Mouse (Mus musculus) embryonic facial prominence, embryonic 12.5 days (tissue): ENCODE measurements around the gene Itga9. TPM values are rescaled to one million over a fixed set of nuclear protein-coding genes. Genes with fewer than 3 reads are reported as not detected.

Experiments used
- ATAC-seq: fragments of 200-750 bp; cut with Nextera tagmentation; 2 replicates; pipeline ENCODE4 v1.8.0; 2017; ENCODE audit not compliant: insufficient number of reproducible peaks, insufficient read depth, low FRiP score, low TSS enrichment
- H3K27ac ChIP-seq: fragments of 300-500 bp; sonication (generic); 2 replicates; pipeline ENCODE4 v1.5.1; 2016; ENCODE audit warnings: mild to moderate bottlenecking
- H3K27me3 ChIP-seq: fragments of 300-500 bp; sonication (generic); 2 replicates; pipeline ENCODE4 v1.6.1; 2016; ENCODE audit warnings: mild to moderate bottlenecking, moderate library complexity
- H3K36me3 ChIP-seq: fragments of 300-500 bp; sonication (generic); 2 replicates; pipeline ENCODE4 v1.6.1; 2016; ENCODE audit warnings: mild to moderate bottlenecking
- H3K4me1 ChIP-seq: fragments of 300-500 bp; sonication (generic); 2 replicates; pipeline ENCODE4 v1.6.1; 2016
- H3K4me2 ChIP-seq: fragments of 300-500 bp; sonication (generic); replicated peaks from 2 replicates; pipeline ENCODE4 v1.6.1; 2016; ENCODE audit warnings: mild to moderate bottlenecking, moderate library complexity
- H3K4me3 ChIP-seq: fragments of 300-500 bp; sonication (generic); 2 replicates; pipeline ENCODE4 v1.5.1; 2016; ENCODE audit warnings: mild to moderate bottlenecking
- H3K9ac ChIP-seq: fragments of 300-500 bp; sonication (generic); 2 replicates; pipeline ENCODE4 v1.6.1; 2016; ENCODE audit warnings: mild to moderate bottlenecking, moderate library complexity
- H3K9me3 ChIP-seq: fragments of 300-500 bp; sonication (generic); 2 replicates; pipeline ENCODE4 v1.6.1; 2016; ENCODE audit warnings: mild to moderate bottlenecking, moderate library complexity
- WGBS: fragments of 180-500 bp; shearing (Covaris S2); methylation state at CpG from one replicate; pipeline ENCODE4 v1.1.7; 2016; 5-methylcytosine and 5-hydroxymethylcytosine counted together
- polyA plus RNA-seq: library from polyadenylated mRNA; unstranded; fragments of >200 nt; fragmentation: Nextera tagmentation; extraction: Ambion mirVana; gene quantifications from 2 replicates; pipeline ENCODE4 v1.2.1, GENCODE M21; 2016

The Itga9 gene
- polyA plus RNA-seq, 1 experiment from 2014 or later: 18.7 TPM

DNA sequence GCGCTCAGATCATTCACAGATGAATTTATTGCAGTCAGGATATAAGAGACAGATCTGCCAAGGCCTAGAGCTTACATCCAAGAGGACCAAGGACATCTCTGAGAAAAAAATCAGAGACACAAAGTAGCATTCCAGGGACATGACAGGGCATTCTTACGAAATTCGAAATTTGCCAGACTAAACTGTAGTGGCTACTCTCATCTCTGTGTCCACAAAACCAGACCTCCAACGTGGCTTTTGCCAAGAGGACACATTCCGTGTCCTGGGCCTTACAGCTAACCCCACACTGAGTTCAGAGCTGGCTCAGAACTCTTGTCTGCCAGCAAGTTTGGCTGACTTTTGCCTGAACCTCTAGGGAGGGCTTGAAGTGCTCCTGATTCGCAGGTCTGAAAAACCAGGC lies 279.3 kb downstream of the Itga9 start:
- Histone ChIP-seq H3K36me3 (no peaks in the 10 kb centered on the region), H3K9me3 (no peaks in the 10 kb centered on the region), H3K27ac (no peak overlapping the region; the same call in 1 of the 2 replicates), H3K4me2 (no peak overlapping the region), H3K4me3 (no peak overlapping the region), H3K9ac (no peak overlapping the region), H3K27me3 (no peaks in the 10 kb centered on the region), H3K4me1 (peaks cover 16% of the 10 kb centered on the region)
- 71% methylated on average over 6 of the region's 6 CpGs for WGBS
- ATAC-seq: no peak

DNA sequence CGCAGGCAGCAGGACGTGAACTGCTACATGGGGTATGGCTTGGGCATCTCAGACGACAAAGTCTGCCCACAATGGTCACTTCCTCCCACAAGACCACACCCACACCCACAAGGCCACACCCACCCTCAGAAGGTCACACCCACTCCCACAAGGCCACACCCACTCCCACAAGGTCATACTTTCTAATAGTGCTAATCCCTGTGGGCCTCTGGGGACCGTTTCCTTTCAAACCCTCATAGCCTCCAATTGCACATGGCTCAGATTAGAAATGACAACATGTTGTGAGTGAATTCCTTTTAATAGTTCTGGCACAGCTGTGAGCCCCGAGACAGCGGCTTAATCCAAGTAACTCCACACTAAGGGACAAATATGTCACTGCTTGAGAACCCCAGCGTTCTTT lies 280.7 kb downstream of the Itga9 start:
- Histone ChIP-seq H3K9me3 (no peaks in the 10 kb centered on the region), H3K4me3 (no peak overlapping the region), H3K9ac (no peak overlapping the region), H3K27me3 (no peaks in the 10 kb centered on the region), H3K4me2 (no peak overlapping the region), H3K27ac (no peak overlapping the region), H3K4me1 (peaks cover 30% of the 10 kb centered on the region), H3K36me3 (no peaks in the 10 kb centered on the region)
- WGBS: 85% methylated on average over 7 of the region's 7 CpGs
- no peak for ATAC-seq

DNA sequence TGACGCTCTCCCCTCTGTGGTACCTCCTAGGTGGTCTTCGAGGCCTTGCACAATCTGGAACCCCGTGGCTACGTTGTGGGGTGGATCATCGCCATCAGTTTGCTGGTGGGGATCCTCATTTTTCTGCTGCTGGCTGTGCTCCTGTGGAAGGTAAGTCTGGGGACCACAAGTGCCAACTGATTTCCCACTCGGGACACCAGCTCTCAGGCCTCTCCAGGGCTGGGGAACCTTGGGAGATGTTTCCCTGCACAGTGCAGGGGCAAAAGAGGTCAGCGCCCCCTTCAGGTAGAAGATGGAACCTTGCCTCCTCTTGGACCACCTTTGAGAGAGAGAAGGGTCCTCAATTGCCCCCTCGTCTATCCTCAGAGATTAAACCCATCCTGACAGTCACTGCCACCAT lies 281.2 kb downstream of the Itga9 start:
- Histone ChIP-seq H3K36me3 (no peaks in the 10 kb centered on the region), H3K27me3 (no peaks in the 10 kb centered on the region), H3K4me3 (no peak overlapping the region), H3K9ac (no peak overlapping the region), H3K27ac (no peak overlapping the region), H3K4me1 (peaks cover 34% of the 10 kb centered on the region), H3K9me3 (no peaks in the 10 kb centered on the region), H3K4me2 (no peak overlapping the region)
- no peak for ATAC-seq
- WGBS: 95% methylated on average over 8 of the region's 8 CpGs

DNA sequence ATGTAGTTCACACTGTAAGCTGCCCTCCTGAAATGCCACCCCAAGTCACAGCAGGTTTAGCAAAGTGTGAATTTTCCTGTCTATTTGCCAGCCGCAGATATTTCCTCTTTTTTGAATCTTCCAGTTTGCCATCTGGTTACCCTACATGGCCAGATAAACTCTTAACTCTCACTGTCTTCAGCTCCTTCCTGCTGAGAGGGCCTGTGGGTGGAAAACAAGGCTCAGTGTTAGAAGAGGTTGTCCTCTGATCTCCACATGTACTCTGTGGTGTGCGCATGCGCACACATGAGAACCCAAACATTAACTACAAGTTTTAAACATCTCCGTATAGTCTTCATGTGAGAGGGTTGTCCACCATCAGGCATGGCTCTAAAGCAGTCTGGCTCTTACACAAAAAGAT lies 283.7 kb downstream of the Itga9 start:
- H3K9ac ChIP-seq: no peak overlapping the region
- no peak for ATAC-seq
- H3K27me3 ChIP-seq: no peaks in the 10 kb centered on the region
- peaks cover 34% of the 10 kb centered on the region for H3K4me1 ChIP-seq
- H3K9me3 ChIP-seq: no peaks in the 10 kb centered on the region
- 0 out of 2 replicates have a peak overlapping the region, but pooled peaks have one; percentile 23 for H3K27ac ChIP-seq
- 90% methylated on average over 4 of the region's 4 CpGs for WGBS
- H3K4me3 ChIP-seq: no peak overlapping the region
- no peaks in the 10 kb centered on the region for H3K36me3 ChIP-seq
- H3K4me2 ChIP-seq: no peak overlapping the region

DNA sequence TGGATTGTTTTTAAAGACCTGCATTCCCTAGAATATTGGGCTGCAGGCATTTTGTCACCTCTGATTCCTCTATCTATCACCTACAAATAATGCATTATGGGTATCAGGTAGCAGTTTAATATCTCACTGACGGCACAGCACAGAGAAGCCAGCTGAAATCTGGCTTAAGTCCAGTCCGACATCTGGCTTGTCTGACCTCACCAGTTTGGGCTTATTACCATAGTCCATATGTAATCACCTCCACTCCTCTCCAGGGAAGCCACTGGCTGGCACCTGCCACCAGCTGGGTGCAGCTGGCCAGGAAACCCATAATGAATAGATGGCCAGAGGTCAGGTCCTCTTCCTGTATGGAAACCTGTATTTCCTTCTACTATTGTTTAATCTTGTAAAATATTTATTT lies 284.2 kb downstream of the Itga9 start:
- no peak overlapping the region for H3K4me3 ChIP-seq
- H3K9ac ChIP-seq: no peak overlapping the region
- peak overlapping the region; percentile 77; the same call in 1 of the 2 replicates for H3K27ac ChIP-seq
- no peaks in the 10 kb centered on the region for H3K27me3 ChIP-seq
- H3K4me2 ChIP-seq: no peak overlapping the region
- peaks cover 34% of the 10 kb centered on the region for H3K4me1 ChIP-seq
- ATAC-seq: no peak
- H3K9me3 ChIP-seq: no peaks in the 10 kb centered on the region
- 39% methylated on average over 2 of the region's 2 CpGs for WGBS
- H3K36me3 ChIP-seq: no peaks in the 10 kb centered on the region

DNA sequence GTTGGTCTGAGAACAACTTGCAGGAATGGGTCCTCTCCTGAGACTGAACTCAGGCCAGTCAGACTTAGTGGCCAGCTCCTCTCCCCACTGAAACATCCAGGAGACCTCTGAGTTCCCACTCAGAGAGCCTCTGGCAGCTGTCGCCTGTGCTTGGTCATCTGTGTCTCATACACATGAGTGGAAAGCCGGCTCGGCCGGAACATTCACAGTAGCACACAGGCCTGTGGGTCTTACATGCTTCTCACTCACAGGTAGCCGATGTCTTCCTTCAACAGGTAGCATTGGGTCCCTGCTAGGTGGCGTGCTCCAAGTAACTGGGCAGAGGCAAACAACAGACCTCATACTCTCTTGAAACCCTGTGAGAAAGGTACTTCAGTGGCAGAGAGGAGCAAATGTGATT lies 284.6 kb downstream of the Itga9 start:
- no peak overlapping the region for H3K4me2 ChIP-seq
- H3K4me3 ChIP-seq: no peak overlapping the region
- no peak overlapping the region for H3K9ac ChIP-seq
- ATAC-seq: no peak
- no peaks in the 10 kb centered on the region for H3K27me3 ChIP-seq
- peaks cover 34% of the 10 kb centered on the region for H3K4me1 ChIP-seq
- WGBS: 82% methylated on average over 6 of the region's 6 CpGs
- no peaks in the 10 kb centered on the region for H3K9me3 ChIP-seq
- no peaks in the 10 kb centered on the region for H3K36me3 ChIP-seq
- H3K27ac ChIP-seq: peak overlapping the region; percentile 77

DNA sequence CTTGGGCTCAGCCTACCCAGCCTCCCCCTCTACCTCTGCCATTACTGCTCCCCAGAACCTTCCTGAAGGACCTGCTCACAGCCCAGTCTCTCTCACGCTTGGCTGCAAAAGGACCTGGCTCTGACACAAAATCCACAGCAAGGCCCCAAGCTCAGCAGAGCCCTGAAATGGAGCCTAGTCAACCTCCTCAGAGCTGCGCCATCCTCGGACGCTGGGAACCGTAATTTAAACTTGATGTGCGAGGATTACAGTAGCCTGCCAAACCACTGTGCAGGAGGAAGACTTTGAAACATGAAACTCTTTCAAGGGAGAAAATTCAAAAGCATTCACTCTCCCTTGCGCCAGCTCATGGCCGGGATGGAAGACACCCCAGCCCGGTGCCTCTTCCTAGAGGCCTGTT lies 285.1 kb downstream of the Itga9 start:
- H3K9ac ChIP-seq: no peak overlapping the region
- no peak overlapping the region for H3K4me3 ChIP-seq
- H3K27ac ChIP-seq: peak overlapping the region; percentile 77
- peaks cover 34% of the 10 kb centered on the region for H3K4me1 ChIP-seq
- 20% methylated on average over 9 of the region's 9 CpGs for WGBS
- peak; percentile 36; the same call in 1 of the 2 replicates for ATAC-seq
- H3K36me3 ChIP-seq: no peaks in the 10 kb centered on the region
- H3K27me3 ChIP-seq: no peaks in the 10 kb centered on the region
- H3K4me2 ChIP-seq: 0 out of 2 replicates have a peak overlapping the region, but pooled peaks have one; percentile 21
- H3K9me3 ChIP-seq: no peaks in the 10 kb centered on the region

DNA sequence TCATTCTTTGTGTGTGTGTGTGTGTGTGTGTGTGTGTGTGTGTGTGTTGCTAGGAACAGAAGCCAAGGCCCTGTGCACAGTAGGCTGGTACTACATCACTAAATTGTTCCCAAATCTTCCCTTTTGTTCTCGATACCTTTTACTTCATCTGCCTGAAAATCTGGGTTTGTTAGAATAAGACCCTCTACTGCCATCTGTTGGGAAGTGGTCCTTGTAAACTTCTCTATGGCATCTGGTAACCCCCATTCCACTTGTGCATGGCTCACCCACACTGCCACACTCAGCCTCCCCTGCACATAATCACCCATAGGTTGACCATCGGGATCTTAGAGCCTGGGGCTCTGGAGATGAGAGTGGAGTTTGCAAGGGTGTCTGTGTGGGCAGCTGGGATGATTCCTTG lies 288.6 kb downstream of the Itga9 start:
- Histone ChIP-seq H3K4me1 (peaks cover 25% of the 10 kb centered on the region), H3K36me3 (peaks cover 16% of the 10 kb centered on the region), H3K4me2 (no peak overlapping the region), H3K27me3 (no peaks in the 10 kb centered on the region), H3K4me3 (no peak overlapping the region), H3K9ac (no peak overlapping the region), H3K27ac (no peak overlapping the region), H3K9me3 (no peaks in the 10 kb centered on the region)
- ATAC-seq: no peak
- 60% methylated on average over 2 of the region's 2 CpGs for WGBS

DNA sequence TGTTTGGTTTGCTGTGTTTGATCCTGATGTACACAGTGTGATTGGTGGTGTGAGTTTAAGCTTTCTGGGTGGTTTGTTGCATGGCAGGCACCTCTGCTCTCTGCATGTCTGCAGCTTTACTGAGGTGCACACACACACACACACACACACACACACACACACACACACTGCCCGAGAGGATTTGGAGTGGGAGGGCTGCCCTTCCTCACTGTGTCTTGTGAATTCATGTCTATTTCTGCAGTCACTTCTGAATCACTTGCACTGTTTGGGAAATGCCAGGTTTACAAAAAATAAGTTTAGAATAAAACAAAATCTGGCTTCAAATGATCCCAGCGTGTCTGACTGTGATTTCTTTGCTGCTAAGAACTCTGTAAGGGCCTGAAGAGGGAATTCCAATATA lies 294.2 kb downstream of the Itga9 start:
- Histone ChIP-seq H3K27ac (no peak overlapping the region), H3K4me2 (no peak overlapping the region), H3K36me3 (peaks cover 16% of the 10 kb centered on the region), H3K4me1 (peaks cover 4% of the 10 kb centered on the region; the same call in 1 of the 2 replicates), H3K9ac (no peak overlapping the region), H3K27me3 (no peaks in the 10 kb centered on the region), H3K4me3 (no peak overlapping the region), H3K9me3 (no peaks in the 10 kb centered on the region)
- no peak for ATAC-seq
- 80% methylated on average over 2 of the region's 2 CpGs for WGBS

DNA sequence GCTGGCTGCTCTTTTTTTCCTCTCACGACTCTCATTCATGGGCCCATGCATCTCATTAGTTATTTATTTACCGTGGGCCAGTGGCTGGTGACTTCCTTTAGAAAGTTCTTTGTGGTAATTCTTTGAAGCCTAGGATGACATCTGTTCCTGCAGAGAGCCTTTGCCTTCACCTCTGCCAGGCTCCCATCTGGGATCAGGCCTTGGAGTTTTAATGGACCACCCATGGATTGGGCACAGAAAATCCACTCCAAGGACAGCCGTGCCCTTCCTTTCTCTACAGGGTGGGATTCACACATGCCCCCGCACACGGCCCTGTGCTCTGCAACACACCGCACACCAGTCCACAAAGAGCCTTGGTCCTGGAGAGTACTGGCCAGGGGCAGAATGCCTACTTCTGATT lies 295.4 kb downstream of the Itga9 start:
- Histone ChIP-seq H3K36me3 (peaks cover 16% of the 10 kb centered on the region), H3K27me3 (no peaks in the 10 kb centered on the region), H3K9ac (no peak overlapping the region), H3K27ac (0 out of 2 replicates have a peak overlapping the region, but pooled peaks have one; percentile 6), H3K4me1 (peaks cover 4% of the 10 kb centered on the region; the same call in 1 of the 2 replicates), H3K4me3 (no peak overlapping the region), H3K4me2 (no peak overlapping the region), H3K9me3 (no peaks in the 10 kb centered on the region)
- ATAC-seq: no peak
- WGBS: 58% methylated on average over 6 of the region's 6 CpGs

DNA sequence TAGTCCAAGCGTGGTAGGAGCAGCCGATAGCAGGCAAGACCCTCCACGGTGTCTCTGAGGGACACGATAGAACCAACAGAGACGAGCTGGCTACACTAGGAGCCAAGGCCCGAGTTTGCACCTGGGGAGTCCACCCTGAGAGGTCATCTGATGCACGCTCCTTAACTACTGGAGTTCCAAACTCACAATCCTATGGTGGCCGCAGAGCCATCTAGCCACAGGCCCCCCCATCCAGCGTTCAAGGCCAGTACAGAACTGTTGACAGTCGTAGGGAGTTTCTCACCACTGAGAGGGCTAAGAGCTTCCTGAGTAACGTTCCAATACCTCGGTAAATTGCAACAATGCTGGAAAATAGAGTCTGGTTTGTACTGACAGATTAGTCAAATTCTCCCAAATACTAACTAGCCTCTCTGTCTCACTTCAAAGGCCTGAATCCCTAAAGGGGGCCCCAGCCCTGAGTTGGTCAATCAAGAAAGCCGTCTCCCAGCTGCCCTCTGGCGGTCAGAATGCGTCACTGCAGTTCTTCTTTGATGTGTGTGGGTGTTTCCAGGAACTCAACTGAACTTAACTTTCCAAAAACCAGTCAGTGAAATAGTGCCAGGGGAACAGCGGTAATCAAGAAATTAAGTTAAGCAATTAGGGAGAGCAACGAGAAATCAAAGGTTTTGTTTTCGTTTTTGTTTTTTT lies 301.6 kb downstream of the Itga9 start:
- 50% methylated on average over 18 of the region's 18 CpGs for WGBS
- no peaks in the 10 kb centered on the region for H3K9me3 ChIP-seq
- no peak overlapping the region for H3K4me2 ChIP-seq
- H3K4me3 ChIP-seq: no peak overlapping the region
- H3K27ac ChIP-seq: no peak overlapping the region
- H3K4me1 ChIP-seq: peaks cover 6% of the 10 kb centered on the region; the same call in 1 of the 2 replicates
- H3K27me3 ChIP-seq: no peaks in the 10 kb centered on the region
- H3K9ac ChIP-seq: no peak overlapping the region
- ATAC-seq: no peak
- no peaks in the 10 kb centered on the region for H3K36me3 ChIP-seq

DNA sequence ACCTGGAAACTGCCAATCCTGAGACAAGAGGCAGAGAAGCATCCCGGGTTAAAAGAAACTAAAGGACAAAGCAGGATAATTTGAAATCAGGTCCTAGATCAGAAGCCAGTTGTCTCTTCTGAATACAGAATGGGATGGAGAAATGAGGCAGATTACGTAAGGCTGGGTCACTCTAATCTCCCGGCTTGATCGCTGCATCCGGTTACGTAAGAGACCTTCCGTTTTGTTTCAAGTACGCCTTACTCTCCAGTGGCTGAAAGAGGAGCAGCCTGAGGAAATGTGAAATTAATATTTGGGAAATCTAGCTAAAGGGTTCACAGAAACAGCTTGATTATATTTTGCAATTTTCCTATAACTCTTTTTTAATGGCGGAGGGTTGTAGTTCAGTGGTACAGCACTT lies 306.6 kb downstream of the Itga9 start:
- Histone ChIP-seq H3K27me3 (no peaks in the 10 kb centered on the region), H3K4me1 (peaks cover 10% of the 10 kb centered on the region; the same call in 1 of the 2 replicates), H3K9me3 (no peaks in the 10 kb centered on the region), H3K36me3 (no peaks in the 10 kb centered on the region), H3K4me2 (no peak overlapping the region), H3K9ac (no peak overlapping the region), H3K4me3 (no peak overlapping the region), H3K27ac (no peak overlapping the region)
- ATAC-seq: no peak
- WGBS: 82% methylated on average over 9 of the region's 9 CpGs
